Mouse (Mus musculus): ENCODE measurements around the gene Siglecg.
A peak's percentile ranks its signal among the peaks of the same experiment; 100 is the strongest.

The Siglecg gene

DNA sequence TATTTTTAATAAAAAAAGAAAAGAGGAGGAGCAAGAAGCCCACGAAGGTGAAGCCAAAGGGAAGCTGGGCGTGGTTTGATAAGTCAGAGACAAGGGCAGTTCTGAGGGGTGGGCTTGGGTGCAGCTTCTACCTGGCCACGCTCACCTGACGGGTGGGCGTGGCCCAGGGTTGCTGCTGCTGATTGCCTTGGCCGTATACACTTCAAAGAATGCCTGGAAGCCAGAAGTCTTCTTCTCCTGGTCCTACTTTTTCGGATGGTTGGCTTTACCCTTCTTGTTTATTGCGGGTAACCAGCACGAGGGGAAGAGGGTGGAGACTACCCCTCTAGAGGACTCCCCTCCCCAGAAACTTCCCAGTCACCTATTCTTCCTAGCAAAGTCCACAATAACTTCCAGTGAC is 34.7 kb downstream of the Siglecg start:
- DNase-seq, result no peak

DNA sequence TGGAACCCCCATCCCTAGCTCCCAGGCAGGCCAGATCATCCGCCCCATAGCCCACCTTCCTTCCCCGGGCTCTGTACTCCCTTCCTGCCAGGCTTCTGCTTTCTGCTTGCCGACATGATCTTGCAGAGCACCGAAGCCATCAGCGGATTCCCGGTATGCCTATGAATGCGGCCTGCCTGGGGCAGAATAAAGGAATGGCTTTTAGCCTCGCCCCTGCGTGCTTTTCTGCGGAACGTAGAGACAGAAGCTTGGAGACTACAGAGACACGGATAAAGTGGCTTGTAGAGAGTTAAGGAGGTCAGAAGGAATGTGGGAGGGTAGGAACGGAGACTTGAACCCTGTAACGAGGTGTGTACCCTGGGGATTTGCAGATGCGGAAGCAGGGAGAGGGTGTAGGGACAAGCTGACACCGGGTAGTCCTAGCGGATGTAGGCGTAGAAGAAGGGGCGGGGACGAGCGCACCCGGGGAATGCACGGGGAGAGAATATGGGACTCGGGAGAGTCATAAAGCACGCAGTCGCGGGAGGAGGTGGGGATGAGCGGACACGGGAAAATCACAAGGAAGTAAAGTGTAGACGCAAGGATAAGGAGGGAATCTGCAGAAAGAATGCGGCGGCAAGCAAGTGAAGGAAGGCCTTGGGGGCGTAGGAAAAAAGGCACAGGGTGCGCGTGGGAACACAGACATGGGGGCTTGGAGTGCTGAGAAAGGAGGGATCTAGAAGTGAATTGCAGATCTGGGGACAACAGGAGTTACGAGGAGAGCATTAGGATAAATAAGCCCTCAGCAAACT is 35.3 kb downstream of the Siglecg start:
- DNase-seq, result peak; percentile 56

GRCm38 (mm10) chr7:43443917-43444293 is 35.9 kb downstream of the Siglecg start, which contains the start of the genes Etfb and Gm45233:
Gene Etfb (plus strand): TSS chr7:43444083.
Gene Gm45233 (plus strand): TSS chr7:43444128.
- peak; percentile 90 for DNase-seq

DNA sequence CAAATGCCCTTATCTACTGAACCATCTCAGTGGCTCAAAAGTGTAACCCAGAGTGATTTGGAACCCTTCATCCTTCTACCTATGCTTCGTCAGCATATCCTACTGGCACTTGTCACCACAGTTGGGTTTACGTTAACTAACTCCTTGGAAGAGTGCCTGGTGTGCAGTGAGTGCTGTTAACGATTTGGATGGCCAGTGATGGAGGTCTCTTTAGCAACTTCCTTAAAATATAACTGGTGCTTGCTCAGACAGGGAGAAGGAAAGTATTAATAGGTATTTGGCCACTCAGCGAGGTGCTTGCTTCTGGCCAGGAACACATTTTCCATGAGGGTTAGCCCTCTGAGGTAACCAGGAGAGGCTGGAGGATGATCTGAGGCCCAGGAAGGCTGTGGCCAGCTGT is 39.8 kb downstream of the Siglecg start:
- no peak for DNase-seq

DNA sequence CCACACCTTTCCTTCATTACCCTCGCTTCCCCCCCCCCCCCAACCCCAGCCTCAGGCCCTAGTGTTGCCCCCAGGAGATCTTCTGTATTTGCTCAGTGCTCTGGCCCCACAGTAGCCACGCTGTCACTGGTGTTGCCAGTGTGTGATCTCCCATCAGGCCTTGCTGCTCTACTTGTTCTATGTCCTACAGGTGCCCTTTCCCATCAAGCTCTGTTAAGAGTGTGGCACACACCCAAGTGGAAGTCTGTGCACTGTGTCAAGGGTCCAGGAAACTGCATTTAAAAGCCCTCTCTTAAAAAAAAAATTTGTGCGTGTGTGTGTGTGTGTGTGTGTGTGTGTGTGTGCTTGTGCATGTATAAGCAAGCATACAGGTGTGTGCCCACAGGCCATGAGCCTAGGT is 40.2 kb downstream of the Siglecg start:
- no peak for DNase-seq

DNA sequence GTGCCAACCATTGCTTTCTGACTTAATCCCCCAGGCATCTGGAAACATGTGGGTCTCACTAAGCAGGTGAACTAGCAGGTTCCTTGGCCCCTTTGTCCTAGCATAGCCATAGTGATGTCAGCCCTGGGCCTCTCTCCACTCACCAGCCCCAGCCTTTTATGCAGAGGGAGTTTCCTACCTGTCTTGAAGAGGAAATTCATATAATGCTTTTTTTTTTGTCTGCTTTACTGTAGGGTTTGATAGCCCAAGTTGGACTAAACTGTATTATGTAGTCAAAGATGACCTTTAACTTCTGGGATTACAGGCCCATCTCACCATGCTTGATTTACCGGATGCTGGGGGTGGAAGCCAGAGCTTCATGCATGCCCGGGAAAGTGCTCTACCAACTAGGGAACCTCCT is 41.8 kb downstream of the Siglecg start:
- no peak for DNase-seq

- no peak for DNase-seq
Observed at GRCm38 (mm10) chr7:43451726-43452125, 43.7 kb downstream of the Siglecg start.

DNA sequence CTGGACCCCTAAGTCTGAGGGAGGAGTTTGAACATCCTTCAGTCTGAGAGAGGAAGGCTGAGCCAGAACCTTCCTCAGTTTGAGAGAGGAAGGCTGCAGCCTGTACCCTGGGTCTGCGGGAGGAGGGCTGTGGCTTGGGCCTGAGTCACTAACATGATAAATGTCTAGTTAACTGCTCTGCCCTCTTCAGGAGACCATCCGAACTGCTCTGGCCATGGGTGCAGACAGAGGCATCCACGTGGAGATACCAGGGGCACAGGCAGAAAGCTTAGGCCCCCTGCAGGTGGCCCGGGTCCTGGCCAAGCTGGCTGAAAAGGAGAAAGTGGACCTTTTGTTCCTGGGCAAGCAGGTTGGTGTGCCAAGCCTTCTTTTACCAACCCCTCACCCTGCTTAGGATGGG is 44.6 kb downstream of the Siglecg start:
- DNase-seq, result no peak

- DNase-seq, result no peak
Observed at GRCm38 (mm10) chr7:43453599-43454355, 45.8 kb downstream of the Siglecg start.

DNA sequence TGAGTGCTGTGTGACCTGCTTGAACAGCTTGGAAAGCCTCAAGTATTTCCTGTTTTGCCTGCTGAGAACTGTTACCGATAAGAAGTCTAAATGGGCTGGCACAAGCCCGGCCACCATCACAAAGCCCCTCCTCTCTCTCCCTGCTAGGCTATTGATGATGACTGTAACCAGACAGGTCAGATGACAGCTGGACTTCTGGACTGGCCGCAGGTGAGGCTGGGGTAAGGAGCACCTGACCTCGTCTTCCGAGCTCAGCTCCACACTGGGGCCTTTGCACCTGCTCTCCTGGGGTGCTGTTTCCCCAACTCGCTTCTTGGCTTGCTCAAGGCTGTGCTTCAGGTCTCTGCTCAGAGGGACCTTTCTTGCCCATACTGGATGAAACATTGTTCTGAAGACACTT is 46.4 kb downstream of the Siglecg start:
- no peak for DNase-seq

DNA sequence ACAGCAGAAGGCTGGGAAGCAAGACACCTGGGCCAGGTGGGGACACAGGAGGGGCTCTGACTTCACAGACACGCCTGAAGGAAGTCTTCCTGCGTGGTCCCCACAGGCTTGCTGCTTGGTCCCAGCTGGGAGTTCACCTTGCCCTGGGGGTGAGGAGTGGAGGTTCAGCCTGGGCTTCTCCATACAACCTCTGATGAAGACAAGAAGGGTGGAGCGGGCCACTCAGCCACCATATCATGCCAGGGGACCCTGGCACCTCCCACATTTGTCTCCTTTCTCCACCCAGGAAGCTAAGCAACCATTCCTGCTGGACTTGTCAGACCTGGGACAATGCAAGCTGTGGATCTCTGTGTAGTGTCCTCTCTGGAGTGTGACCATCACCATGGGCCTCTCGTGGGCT is 54.8 kb downstream of the Siglecg start, which contains the start of gene Vsig10l:
Vsig10l (plus strand) TSS at position 301 of the 400 bp plus-strand sequence.
- no peak for DNase-seq

GRCm38 (mm10) chr7:43463976-43464375 is 56.0 kb downstream of the Siglecg start:
- DNase-seq, result no peak

- DNase-seq, result no peak
Observed at GRCm38 (mm10) chr7:43464864-43465343, 56.9 kb downstream of the Siglecg start.

- peak; percentile 68 for DNase-seq
Observed at GRCm38 (mm10) chr7:43465344-43466098, 57.5 kb downstream of the Siglecg start.

GRCm38 (mm10) chr7:43466099-43466694 is 58.2 kb downstream of the Siglecg start:
- peak; percentile 77 for DNase-seq

Measured in cerebellum, adult 8-10 months (tissue).